Mouse (Mus musculus) bone marrow macrophage, adult 2 months (primary cell): ENCODE measurements around the gene Ppp2ca.

Experiments
- CTCF ChIP-seq: IDR thresholded peaks from 2 replicates; pipeline ENCODE4 v1.5.1; 2012; ENCODE audit warnings: low read depth, mild to moderate bottlenecking, low read length, moderate library complexity
- POLR2A ChIP-seq: IDR thresholded peaks from 2 replicates; pipeline ENCODE4 v1.6.1; 2012; ENCODE audit warnings: mild to moderate bottlenecking, low read depth, low read length, borderline replicate concordance

DNA sequence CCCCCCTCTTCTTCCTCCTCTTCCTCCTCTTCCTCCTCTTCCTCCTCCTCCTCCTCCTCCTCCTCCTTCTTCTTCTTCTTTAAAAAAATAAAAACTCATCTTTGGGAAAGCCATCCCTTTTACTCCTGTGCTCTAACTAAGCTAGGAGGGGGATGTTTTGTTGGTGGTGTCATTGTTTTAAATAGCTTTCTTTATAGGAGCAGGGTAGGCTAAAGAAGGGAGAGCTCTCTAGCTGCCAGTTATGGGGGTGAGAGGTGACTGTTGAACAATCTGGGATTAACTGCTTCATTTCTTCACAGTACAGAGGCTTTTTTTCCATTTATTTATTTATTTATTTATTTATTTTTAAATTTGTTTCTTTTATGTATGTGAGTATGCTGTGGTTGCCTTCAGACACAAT lies 7.0 kb downstream of the Ppp2ca start:
- no peak for TF ChIP-seq CTCF
- no peak for TF ChIP-seq POLR2A
